Mouse (Mus musculus) adrenal gland, postnatal 4 days (tissue): Measurements from ENCODE around the gene Cdh24. TPM values are rescaled to one million over a fixed set of nuclear protein-coding genes. Genes with fewer than 3 reads are reported as not detected.
A peak's percentile ranks its signal among the peaks of the same experiment; 100 is the strongest.
"Not testable (repeated sequence)": the region's sequence is repeated elsewhere in the genome, so short reads cannot be mapped to it uniquely, and the experiment has no call there.

Experiments used
- DNase-seq, 2 experiments: peaks; one replicate each; pipeline ENCODE4 v3.0.0; 2021 to 2022; ENCODE audit warnings: low spot score in 2 of 2, mixed read lengths in 2 of 2
- total RNA-seq, 2 experiments: library from RNA; stranded (reverse); gene quantifications; 2 replicates each; pipeline ENCODE4 v1.2.3; 2021

Cdh24 gene
- total RNA-seq, 2 experiments from 2014 or later = 4.0 to 5.2 TPM

- DNase-seq = no peak
Measured at GRCm38 (mm10) chr14:54643011-54643410, 1.8 kb upstream of the Cdh24 start.

- DNase-seq = no peak
Measured at GRCm38 (mm10) chr14:54642224-54642944, 1.2 kb upstream of the Cdh24 start.

- DNase-seq = no peak
Measured at GRCm38 (mm10) chr14:54640946-54641304, 239 bp downstream of the Cdh24 start, which contains the start of gene Gm17606. TSS of gene Gm17606 (plus strand) at chr14:54640952.

GRCm38 (mm10) chr14:54640121-54640520 lies 1.0 kb downstream of the Cdh24 start:
- DNase-seq = no peak

- no peak for DNase-seq
Measured at GRCm38 (mm10) chr14:54638210-54638609, 3.0 kb downstream of the Cdh24 start.

- DNase-seq = no peak
Measured at GRCm38 (mm10) chr14:54636954-54637353, 4.2 kb downstream of the Cdh24 start.

GRCm38 (mm10) chr14:54634182-54634581 lies 7.0 kb downstream of the Cdh24 start:
- DNase-seq = no peak

- DNase-seq = no peak
Measured at GRCm38 (mm10) chr14:54632252-54632651, 8.9 kb downstream of the Cdh24 start.

GRCm38 (mm10) chr14:54631240-54631599 lies 9.9 kb downstream of the Cdh24 start:
- DNase-seq = no peak

GRCm38 (mm10) chr14:54630583-54631239 lies 10.5 kb downstream of the Cdh24 start:
- no peak for DNase-seq

- no peak for DNase-seq
Measured at GRCm38 (mm10) chr14:54629797-54630196, 11.4 kb downstream of the Cdh24 start.

GRCm38 (mm10) chr14:54628103-54628502 lies 13.1 kb downstream of the Cdh24 start:
- DNase-seq = no peak

- DNase-seq = no peak
Measured at GRCm38 (mm10) chr14:54624976-54625375, 16.2 kb downstream of the Cdh24 start.

- no peak for DNase-seq
Measured at GRCm38 (mm10) chr14:54623334-54623733, 17.8 kb downstream of the Cdh24 start.

- DNase-seq = no peak
Measured at GRCm38 (mm10) chr14:54621133-54621532, 20.0 kb downstream of the Cdh24 start, which contains the start of gene Psmb11. TSS of gene Psmb11 (plus strand) at chr14:54621433.

GRCm38 (mm10) chr14:54617897-54618365 lies 23.2 kb downstream of the Cdh24 start, which contains the start of gene Psmb5:
TSS of gene Psmb5 (minus strand) at chr14:54618022.
- peak; percentile 59 to 79 for DNase-seq

GRCm38 (mm10) chr14:54617152-54617896 lies 23.8 kb downstream of the Cdh24 start:
- DNase-seq = no peak

GRCm38 (mm10) chr14:54616226-54616825 lies 24.8 kb downstream of the Cdh24 start:
- DNase-seq = no peak

- DNase-seq = not testable (repeated sequence)
Measured at GRCm38 (mm10) chr14:54614130-54614529, 27.0 kb downstream of the Cdh24 start.

GRCm38 (mm10) chr14:54610648-54611047 lies 30.5 kb downstream of the Cdh24 start:
- no peak for DNase-seq

GRCm38 (mm10) chr14:54609962-54610361 lies 31.2 kb downstream of the Cdh24 start:
- DNase-seq = no peak
